Mouse (Mus musculus) ES-CJ7 (cell line): ENCODE data around the gene Vmn2r32.
"Not testable (repeated sequence)": the region's sequence is repeated elsewhere in the genome, so short reads cannot be mapped to it uniquely, and the experiment has no call there.

ENCODE experiments used
- DNase-seq: peaks from one replicate; pipeline ENCODE4 v3.0.0; 2011; ENCODE audit warnings: low read depth, low spot score

Gene Vmn2r32

GRCm38 (mm10) chr7:7479918-7480317 lies at the start of gene Vmn2r32:
Gene Vmn2r32, minus strand, starts transcription at chr7:7480018.
- not testable (repeated sequence) for DNase-seq
